Mouse (Mus musculus) macrophage (primary cell): Measurements from ENCODE around the gene Prss40. TPM values are rescaled to one million over a fixed set of nuclear protein-coding genes. Genes with fewer than 3 reads are reported as not detected.

Source experiments
- H3K27ac ChIP-seq: fragments of 350-480 bp; formaldehyde crosslinking; 2 replicates; pipeline ENCODE4 v1.9.0; 2021
- H3K36me3 ChIP-seq: fragments of 350-480 bp; formaldehyde crosslinking; 2 replicates; pipeline ENCODE4 v1.9.0; 2021; ENCODE audit errors: inconsistent target
- H3K4me3 ChIP-seq: fragments of 350-480 bp; formaldehyde crosslinking; 2 replicates; pipeline ENCODE4 v1.9.0; 2021; ENCODE audit errors: inconsistent target
- H3K79me2 ChIP-seq: fragments of 350-480 bp; formaldehyde crosslinking; 2 replicates; pipeline ENCODE4 v1.9.0; 2021; ENCODE audit errors: inconsistent target
- WGBS: methylation state at CpG from one replicate; pipeline ENCODE4 v1.1.7; 2026; ENCODE audit warnings: inconsistent platforms; ENCODE audit not compliant: missing documents; 5-methylcytosine and 5-hydroxymethylcytosine counted together
- polyA plus RNA-seq: library from polyadenylated mRNA; stranded (reverse); fragments of 250-400 nt; gene quantifications from 3 replicates; pipeline ENCODE4 v1.2.4, GENCODE M21; 2018; ENCODE audit warnings: inconsistent platforms

Prss40 gene
- polyA plus RNA-seq, 1 experiment from 2014 or later = not detected

GRCm38 (mm10) chr1:34516595-34516994 lies 44.1 kb downstream of the Prss40 start:
- 43% methylated on average over 5 of the region's 5 CpGs for WGBS
- Histone ChIP-seq H3K27ac (no peak overlapping the region), H3K79me2 (no peaks in the 10 kb centered on the region), H3K4me3 (no peak overlapping the region), H3K36me3 (no peaks in the 10 kb centered on the region)

- Histone ChIP-seq H3K4me3 (no peak overlapping the region), H3K27ac (no peak overlapping the region), H3K36me3 (no peaks in the 10 kb centered on the region), H3K79me2 (no peaks in the 10 kb centered on the region)
- WGBS = 88% methylated on average over 4 of the region's 4 CpGs
These were observed 47.7 kb downstream of the Prss40 start for GRCm38 (mm10) chr1:34513068-34513467.

- no peaks in the 10 kb centered on the region for H3K79me2 ChIP-seq
- 9% methylated on average over 3 of the region's 3 CpGs for WGBS
- no peaks in the 10 kb centered on the region for H3K36me3 ChIP-seq
- H3K27ac ChIP-seq = no peak overlapping the region
- H3K4me3 ChIP-seq = no peak overlapping the region
These were observed 49.7 kb downstream of the Prss40 start for GRCm38 (mm10) chr1:34511027-34511426.

GRCm38 (mm10) chr1:34510575-34510981 lies 50.2 kb downstream of the Prss40 start:
- WGBS = 7% methylated on average over 7 of the region's 7 CpGs
- H3K4me3 ChIP-seq = no peak overlapping the region
- H3K27ac ChIP-seq = no peak overlapping the region
- no peaks in the 10 kb centered on the region for H3K36me3 ChIP-seq
- H3K79me2 ChIP-seq = no peaks in the 10 kb centered on the region

- no peak overlapping the region for H3K4me3 ChIP-seq
- H3K79me2 ChIP-seq = no peaks in the 10 kb centered on the region
- H3K27ac ChIP-seq = no peak overlapping the region
- H3K36me3 ChIP-seq = no peaks in the 10 kb centered on the region
- WGBS = 94% methylated on average over 3 of the region's 3 CpGs
These were observed 52.8 kb downstream of the Prss40 start for GRCm38 (mm10) chr1:34507986-34508385.

GRCm38 (mm10) chr1:34505970-34506551 lies 54.7 kb downstream of the Prss40 start:
- no peak overlapping the region for H3K27ac ChIP-seq
- 11% methylated on average over 4 of the region's 4 CpGs for WGBS
- no peak overlapping the region for H3K4me3 ChIP-seq
- H3K36me3 ChIP-seq = no peaks in the 10 kb centered on the region
- no peaks in the 10 kb centered on the region for H3K79me2 ChIP-seq

- WGBS = 88% methylated on average over 6 of the region's 7 CpGs
- Histone ChIP-seq H3K27ac (no peak overlapping the region), H3K36me3 (no peaks in the 10 kb centered on the region)
These were observed 55.4 kb downstream of the Prss40 start for GRCm38 (mm10) chr1:34505307-34505706.

GRCm38 (mm10) chr1:34502991-34503390 lies 57.8 kb downstream of the Prss40 start:
- WGBS = 84% methylated on average over 3 of the region's 3 CpGs
- no peak overlapping the region for H3K27ac ChIP-seq
- H3K4me3 ChIP-seq = no peak overlapping the region
- H3K79me2 ChIP-seq = no peaks in the 10 kb centered on the region
- H3K36me3 ChIP-seq = no peaks in the 10 kb centered on the region

More at GRCm38 (mm10) chr1:34505307-34505706, 55.4 kb downstream of the Prss40 start:
- Histone ChIP-seq H3K4me3 (no peak overlapping the region), H3K79me2 (no peaks in the 10 kb centered on the region)

Other genes with a start within 250 kb of the Prss40 start
- 47.2 to 87.1 TPM (median 69.5 TPM) in 3 replicates for gene Ccdc115, start 121.3 kb downstream of the Prss40 start, polyA plus RNA-seq
- gene Imp4, start 121.1 kb downstream of the Prss40 start, polyA plus RNA-seq = 28.5 to 54.8 TPM (median 40.6 TPM) in 3 replicates
- 43.6 to 172 TPM (median 169 TPM) in 3 replicates for gene Ptpn18, start 101.2 kb downstream of the Prss40 start, polyA plus RNA-seq
- gene Prss39, start 62.5 kb downstream of the Prss40 start, polyA plus RNA-seq = not detected in 3 replicates
- not detected in 3 replicates for gene Cfc1, start 25.3 kb downstream of the Prss40 start, polyA plus RNA-seq
- gene Amer3, start 18.7 kb upstream of the Prss40 start, polyA plus RNA-seq = not detected in 3 replicates